Mouse (Mus musculus): ENCODE data around the gene Fzd2. TPM values are rescaled to one million over a fixed set of nuclear protein-coding genes. Genes with fewer than 3 reads are reported as not detected.
A peak's percentile ranks its signal among the peaks of the same experiment; 100 is the strongest.

Gene Fzd2
- polyA plus RNA-seq, 1 experiment: 2.7 TPM

- H3K4me3 ChIP-seq (replicated peaks; ENCODE audit: insufficient read depth, low read depth, low read length): no peak overlapping the region
- no peak for TF ChIP-seq POLR2A (IDR thresholded peaks at IDR 0.05; ENCODE audit: borderline replicate concordance, insufficient read depth, low read length)
- TF ChIP-seq CTCF (IDR thresholded peaks at IDR 0.05; ENCODE audit: borderline replicate concordance, insufficient read depth, low read depth, low read length): no peak
- 63% methylated on average over 5 of the region's 5 CpGs for WGBS
- no peak overlapping the region for H3K27ac ChIP-seq (ENCODE audit: insufficient read depth, low read length)
- DNase-seq: no peak
- peaks cover 3% of the 10 kb centered on the region; the same call in 1 of the 2 replicates for H3K4me1 ChIP-seq (ENCODE audit: control insufficient read depth, insufficient read depth, low read length)
- H3K27me3 ChIP-seq (ENCODE audit: control insufficient read depth, insufficient read depth, low read length): no peaks in the 10 kb centered on the region; the same call in 1 of the 2 replicates
Measured at GRCm38 (mm10) chr11:102582736-102583135, 21.5 kb upstream of the Fzd2 start.

- DNase-seq: no peak
- Histone ChIP-seq H3K27ac (ENCODE audit: insufficient read depth, low read length) (no peak overlapping the region), H3K4me3 (replicated peaks; ENCODE audit: insufficient read depth, low read depth, low read length) (no peak overlapping the region), H3K4me1 (ENCODE audit: control insufficient read depth, insufficient read depth, low read length) (no peaks in the 10 kb centered on the region), H3K27me3 (ENCODE audit: control insufficient read depth, insufficient read depth, low read length) (no peaks in the 10 kb centered on the region)
- no peak for TF ChIP-seq POLR2A (IDR thresholded peaks at IDR 0.05; ENCODE audit: borderline replicate concordance, insufficient read depth, low read length)
- TF ChIP-seq CTCF (IDR thresholded peaks at IDR 0.05; ENCODE audit: borderline replicate concordance, insufficient read depth, low read depth, low read length): no peak
- 94% methylated on average over 4 of the region's 4 CpGs for WGBS
Measured at GRCm38 (mm10) chr11:102586445-102587130, 17.6 kb upstream of the Fzd2 start.

GRCm38 (mm10) chr11:102587554-102587953 is 16.6 kb upstream of the Fzd2 start:
- no peaks in the 10 kb centered on the region for H3K4me1 ChIP-seq (ENCODE audit: control insufficient read depth, insufficient read depth, low read length)
- no peaks in the 10 kb centered on the region for H3K27me3 ChIP-seq (ENCODE audit: control insufficient read depth, insufficient read depth, low read length)
- no peak for TF ChIP-seq POLR2A (IDR thresholded peaks at IDR 0.05; ENCODE audit: borderline replicate concordance, insufficient read depth, low read length)
- TF ChIP-seq CTCF (IDR thresholded peaks at IDR 0.05; ENCODE audit: borderline replicate concordance, insufficient read depth, low read depth, low read length): no peak
- DNase-seq: no peak
- 79% methylated on average over 3 of the region's 3 CpGs for WGBS
- no peak overlapping the region for H3K27ac ChIP-seq (ENCODE audit: insufficient read depth, low read length)
- no peak overlapping the region for H3K4me3 ChIP-seq (replicated peaks; ENCODE audit: insufficient read depth, low read depth, low read length)

GRCm38 (mm10) chr11:102595341-102595820 is 8.8 kb upstream of the Fzd2 start:
- H3K4me3 ChIP-seq (replicated peaks; ENCODE audit: insufficient read depth, low read depth, low read length): no peak overlapping the region
- TF ChIP-seq CTCF (IDR thresholded peaks at IDR 0.05; ENCODE audit: borderline replicate concordance, insufficient read depth, low read depth, low read length) (no peak), POLR2A (IDR thresholded peaks at IDR 0.05; ENCODE audit: borderline replicate concordance, insufficient read depth, low read length) (no peak)
- no peak overlapping the region for H3K27ac ChIP-seq (ENCODE audit: insufficient read depth, low read length)
- H3K4me1 ChIP-seq (ENCODE audit: control insufficient read depth, insufficient read depth, low read length): no peaks in the 10 kb centered on the region
- 31% methylated on average over 4 of the region's 4 CpGs for WGBS
- no peaks in the 10 kb centered on the region for H3K27me3 ChIP-seq (ENCODE audit: control insufficient read depth, insufficient read depth, low read length)
- DNase-seq: no peak

- Histone ChIP-seq H3K27me3 (ENCODE audit: control insufficient read depth, insufficient read depth, low read length) (no peaks in the 10 kb centered on the region), H3K4me3 (replicated peaks; ENCODE audit: insufficient read depth, low read depth, low read length) (no peak overlapping the region), H3K4me1 (ENCODE audit: control insufficient read depth, insufficient read depth, low read length) (no peaks in the 10 kb centered on the region), H3K27ac (ENCODE audit: insufficient read depth, low read length) (no peak overlapping the region)
- TF ChIP-seq CTCF (IDR thresholded peaks at IDR 0.05; ENCODE audit: borderline replicate concordance, insufficient read depth, low read depth, low read length) (no peak; the same call in 1 of the 2 replicates), POLR2A (IDR thresholded peaks at IDR 0.05; ENCODE audit: borderline replicate concordance, insufficient read depth, low read length) (no peak)
- 86% methylated on average over 3 of the region's 3 CpGs for WGBS
- DNase-seq: no peak
Measured at GRCm38 (mm10) chr11:102599912-102600311, 4.3 kb upstream of the Fzd2 start.

- Histone ChIP-seq H3K27ac (ENCODE audit: insufficient read depth, low read length) (no peak overlapping the region), H3K4me3 (replicated peaks; ENCODE audit: insufficient read depth, low read depth, low read length) (peak overlapping the region; percentile 44), H3K4me1 (ENCODE audit: control insufficient read depth, insufficient read depth, low read length) (no peaks in the 10 kb centered on the region), H3K27me3 (ENCODE audit: control insufficient read depth, insufficient read depth, low read length) (no peaks in the 10 kb centered on the region)
- 5% methylated on average over 13 of the region's 13 CpGs for WGBS
- TF ChIP-seq POLR2A (IDR thresholded peaks at IDR 0.05; ENCODE audit: borderline replicate concordance, insufficient read depth, low read length) (no peak), CTCF (IDR thresholded peaks at IDR 0.05; ENCODE audit: borderline replicate concordance, insufficient read depth, low read depth, low read length) (no peak)
- DNase-seq: no peak
Measured at GRCm38 (mm10) chr11:102602816-102603495, 1.2 kb upstream of the Fzd2 start.

- Histone ChIP-seq H3K27me3 (ENCODE audit: control insufficient read depth, insufficient read depth, low read length) (no peaks in the 10 kb centered on the region), H3K27ac (ENCODE audit: insufficient read depth, low read length) (no peak overlapping the region), H3K4me1 (ENCODE audit: control insufficient read depth, insufficient read depth, low read length) (no peaks in the 10 kb centered on the region), H3K4me3 (replicated peaks; ENCODE audit: insufficient read depth, low read depth, low read length) (peak overlapping the region; percentile 60)
- TF ChIP-seq CTCF (IDR thresholded peaks at IDR 0.05; ENCODE audit: borderline replicate concordance, insufficient read depth, low read depth, low read length): no peak
- TF ChIP-seq POLR2A (IDR thresholded peaks at IDR 0.05; ENCODE audit: borderline replicate concordance, insufficient read depth, low read length): no peak
- no peak for DNase-seq
- 2% methylated on average over 10 of the region's 10 CpGs for WGBS
Measured at GRCm38 (mm10) chr11:102603496-102603850, 723 bp upstream of the Fzd2 start.
